Mouse (Mus musculus) megakaryocyte-erythroid progenitor cell, adult 5-6 weeks (primary cell): Measurements from ENCODE around the gene Slc25a10. TPM values are rescaled to one million over a fixed set of nuclear protein-coding genes. Genes with fewer than 3 reads are reported as not detected.
A peak's percentile ranks its signal among the peaks of the same experiment; 100 is the strongest.

Experiments
- ATAC-seq: replicated peaks from 2 replicates; pipeline ENCODE4 v1.8.0; 2016; ENCODE audit warnings: mild to moderate bottlenecking, inconsistent platforms; ENCODE audit not compliant: severe bottlenecking, poor library complexity, low FRiP score, low TSS enrichment
- total RNA-seq, 2 experiments: library from RNA; stranded (forward) in 1 of 2; stranded (reverse) in 1 of 2; fragments of 200-1000, 215-1000 nt in 1 of 2; fragments of >200 nt in 1 of 2; fragmentation: Nextera tagmentation in 1 of 2; gene quantifications; 2 replicates each; pipeline ENCODE4 v1.2.3; 2014 to 2017

Slc25a10 gene
- total RNA-seq, 2 experiments from 2014 or later, result 18.8 to 27.2 TPM

GRCm38 (mm10) chr11:120483448-120483934 is 8.1 kb upstream of the Slc25a10 start:
- ATAC-seq, result no peak

GRCm38 (mm10) chr11:120484265-120484981 is 7.2 kb upstream of the Slc25a10 start, which contains the start of gene Mrpl12:
Mrpl12 (plus strand) TSS chr11:120484613.
- peak; percentile 85 for ATAC-seq

DNA sequence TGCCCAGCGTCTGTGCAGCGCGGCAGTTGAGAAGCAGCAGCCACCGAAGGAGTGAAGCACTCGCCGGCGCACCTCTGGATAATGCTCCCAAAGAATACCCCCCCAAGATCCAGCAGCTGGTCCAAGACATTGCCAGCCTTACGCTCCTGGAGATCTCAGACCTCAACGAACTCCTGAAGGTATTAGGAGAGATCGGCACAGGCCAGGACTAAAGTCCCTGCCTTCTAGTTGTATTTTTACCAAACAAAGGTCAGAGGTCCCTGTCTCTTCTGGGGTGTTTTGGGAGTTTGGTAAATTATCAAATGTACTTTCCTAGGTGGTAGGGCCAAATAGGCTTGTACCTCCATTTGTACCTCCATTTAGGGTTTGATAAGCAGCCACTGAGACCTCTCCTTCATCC is 6.4 kb upstream of the Slc25a10 start:
- ATAC-seq, result no peak

- no peak for ATAC-seq
These were observed 3.1 kb upstream of the Slc25a10 start for GRCm38 (mm10) chr11:120488516-120488915.

DNA sequence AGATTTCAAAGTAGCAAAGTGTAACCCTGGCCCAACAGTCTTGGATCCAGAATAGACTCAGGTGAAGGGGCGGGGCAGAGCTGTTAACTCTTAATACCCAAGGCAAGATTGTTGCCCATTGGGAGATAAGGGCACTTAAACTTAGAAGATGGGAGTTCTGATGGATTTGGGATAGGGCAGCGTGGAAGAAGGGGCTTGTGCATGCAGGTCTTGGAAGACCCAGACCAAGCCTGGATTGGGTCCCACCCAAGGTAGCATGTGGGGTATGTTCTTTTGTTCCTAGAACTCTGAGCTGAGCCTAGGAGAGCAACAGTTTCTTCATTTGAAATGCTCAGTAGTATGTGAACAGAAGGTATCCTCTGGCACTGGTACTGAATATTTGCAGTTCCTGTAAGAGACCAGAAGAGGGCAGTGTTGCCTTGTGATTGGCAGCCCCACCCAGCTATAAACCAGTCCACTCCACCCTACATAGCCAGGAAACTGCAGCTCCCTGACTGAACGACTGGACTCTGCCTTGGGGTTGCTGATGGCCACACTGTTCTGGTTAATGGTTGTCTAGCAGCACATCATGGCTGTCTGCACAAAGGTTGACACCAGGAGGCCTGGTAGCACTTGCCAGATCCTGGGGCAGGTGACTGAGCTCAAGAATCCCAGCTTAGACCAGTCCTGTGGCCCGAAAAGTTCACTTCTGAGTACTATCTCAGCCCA is 2.4 kb upstream of the Slc25a10 start:
- ATAC-seq, result peak; percentile 40

- no peak for ATAC-seq
These were observed 1.2 kb upstream of the Slc25a10 start for GRCm38 (mm10) chr11:120490291-120491046.

DNA sequence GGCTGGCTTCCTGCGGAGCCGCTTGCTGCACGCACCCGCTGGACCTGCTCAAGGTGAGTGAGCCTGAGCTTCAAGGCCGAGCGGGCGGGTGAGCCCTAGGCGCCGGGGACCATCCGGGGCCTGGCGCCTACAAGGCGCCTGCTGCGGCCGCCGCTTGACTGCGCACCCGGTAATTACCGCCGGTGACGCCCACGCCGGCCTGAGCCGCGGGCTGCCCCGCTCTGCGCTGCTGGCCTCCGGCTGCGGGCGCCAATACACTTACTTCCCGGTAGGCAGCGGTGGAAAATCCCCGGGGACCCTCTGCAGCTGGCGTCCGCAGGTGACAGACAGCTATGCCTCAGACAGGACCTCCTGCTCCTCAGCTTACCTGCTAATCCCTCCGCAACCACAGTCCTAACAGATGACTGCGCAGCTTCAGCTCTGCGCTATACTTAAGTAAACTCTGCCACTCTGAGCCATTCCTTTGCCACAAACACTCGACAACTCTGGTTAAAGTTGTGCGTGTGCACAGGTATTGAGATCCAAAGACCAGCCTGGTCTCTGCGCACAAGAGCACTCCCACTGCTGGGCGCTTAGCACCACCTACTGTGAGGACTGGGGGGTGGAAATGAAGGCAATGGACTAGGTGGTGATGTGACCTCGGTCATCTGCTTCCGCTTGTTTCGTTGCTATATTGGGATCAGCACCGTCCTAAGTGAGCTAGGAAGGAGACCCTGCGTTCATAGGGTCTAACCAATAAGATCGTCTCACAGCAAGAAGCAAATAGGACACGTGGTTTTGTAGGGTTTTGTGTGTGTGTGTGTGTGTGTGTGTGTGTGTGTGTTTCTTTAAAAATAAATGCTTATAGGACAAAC is 611 bp downstream of the Slc25a10 start:
- ATAC-seq, result peak; percentile 27; the same call in 1 of the 2 replicates

DNA sequence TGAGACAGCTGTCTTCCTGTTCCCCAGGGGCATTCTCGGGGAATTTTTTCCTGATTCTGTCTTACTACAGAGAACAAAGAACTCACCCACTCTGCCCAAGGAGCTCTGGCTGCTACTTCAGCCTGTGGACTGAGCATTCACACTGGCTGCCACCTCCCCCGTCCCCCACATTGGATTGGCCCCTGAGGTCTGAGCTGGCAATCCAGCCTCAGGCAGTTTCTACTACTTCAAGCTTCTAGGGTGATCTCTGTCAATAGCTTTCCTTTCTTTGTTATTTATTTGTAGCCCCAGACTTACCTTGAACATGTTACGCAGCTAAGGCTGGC is 1.2 kb downstream of the Slc25a10 start:
- no peak for ATAC-seq

DNA sequence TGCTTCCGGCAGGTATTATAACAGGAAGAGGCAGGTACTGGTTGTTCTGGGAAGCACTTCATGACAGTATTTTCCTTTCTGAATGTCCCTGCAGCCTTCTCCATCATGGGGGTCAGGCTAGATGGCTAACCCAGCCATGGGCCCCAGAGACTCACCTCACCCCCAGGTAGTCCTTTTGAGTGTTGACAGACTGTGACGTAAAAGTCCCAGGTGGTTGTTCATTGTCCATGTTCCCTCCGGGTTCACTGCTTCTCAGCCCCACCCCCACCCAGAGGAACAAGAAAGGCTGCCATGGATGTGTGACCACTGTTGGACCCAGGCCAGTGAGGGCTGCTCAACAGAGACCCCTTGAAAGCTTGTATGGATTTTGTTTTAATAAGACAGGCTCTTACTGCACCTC is 1.7 kb downstream of the Slc25a10 start:
- no peak for ATAC-seq

- ATAC-seq, result no peak
These were observed 2.3 kb downstream of the Slc25a10 start for GRCm38 (mm10) chr11:120493911-120494310.

GRCm38 (mm10) chr11:120497436-120497835 is 5.8 kb downstream of the Slc25a10 start:
- ATAC-seq, result no peak

GRCm38 (mm10) chr11:120498226-120498625 is 6.6 kb downstream of the Slc25a10 start:
- no peak for ATAC-seq

- ATAC-seq, result no peak
These were observed 7.3 kb downstream of the Slc25a10 start for GRCm38 (mm10) chr11:120498891-120499290.

DNA sequence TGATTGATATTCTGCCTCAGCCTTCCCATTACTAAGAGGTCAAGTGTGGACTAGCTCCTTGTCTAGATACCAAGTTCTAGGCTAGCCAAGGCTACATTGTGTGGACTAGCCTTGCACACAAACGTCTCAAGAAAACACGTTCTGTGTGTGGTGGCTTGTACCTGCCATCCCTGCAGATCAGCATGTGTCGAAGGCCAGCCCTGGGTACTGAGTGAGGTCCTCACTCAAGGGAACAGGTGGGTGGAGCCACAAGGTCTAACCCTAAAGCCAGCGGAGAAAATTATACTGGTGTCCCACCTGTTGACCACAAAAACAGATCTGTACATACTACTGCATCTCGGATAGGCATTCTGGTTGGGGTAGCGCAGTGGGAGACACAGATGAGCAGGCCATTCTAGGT is 8.3 kb downstream of the Slc25a10 start:
- ATAC-seq, result no peak

GRCm38 (mm10) chr11:120500357-120500756 is 8.7 kb downstream of the Slc25a10 start:
- 0 out of 2 replicates have a peak, but pooled peaks have one; percentile 25 for ATAC-seq

- ATAC-seq, result no peak
These were observed 9.4 kb downstream of the Slc25a10 start for GRCm38 (mm10) chr11:120501018-120501417.

DNA sequence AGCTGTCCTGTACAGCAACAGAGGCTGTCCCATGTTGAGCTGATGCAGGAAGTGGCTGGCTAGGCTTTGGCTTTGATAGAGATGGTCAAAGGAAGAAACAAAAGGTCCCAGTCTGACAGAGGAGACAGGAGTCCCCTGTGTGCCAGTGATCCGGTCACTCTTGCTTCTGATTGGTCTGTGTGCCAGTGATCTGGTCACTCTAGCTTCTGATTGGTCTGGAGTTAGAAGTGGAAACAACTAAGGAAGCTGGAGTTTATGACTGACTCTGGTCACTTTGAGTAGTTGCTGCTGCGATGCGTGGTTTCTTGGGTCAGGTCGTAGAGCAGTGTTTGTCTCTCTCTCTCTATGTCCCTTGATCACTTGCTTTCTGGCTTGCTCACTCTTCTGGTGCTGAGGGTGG is 10.1 kb downstream of the Slc25a10 start:
- ATAC-seq, result no peak

DNA sequence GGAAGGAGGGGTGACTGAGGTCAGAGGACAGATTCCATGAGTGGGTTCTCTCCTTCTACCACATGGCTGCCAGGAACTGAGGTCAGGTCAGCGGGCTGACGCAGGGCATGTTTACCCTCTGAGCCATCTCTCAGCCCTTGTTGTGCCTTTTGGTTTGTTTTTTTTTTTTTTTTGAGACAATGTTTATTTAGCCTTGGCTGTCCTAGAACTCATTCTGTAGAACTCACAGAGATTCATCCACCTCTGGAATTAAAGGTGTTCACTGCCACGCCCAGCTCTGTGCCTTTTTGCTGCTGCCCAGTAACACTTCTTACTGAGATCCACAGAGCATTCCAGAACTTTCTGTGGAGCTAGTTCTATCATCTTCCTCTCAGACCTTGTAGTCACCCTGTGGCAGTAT is 14.0 kb downstream of the Slc25a10 start:
- no peak for ATAC-seq

- ATAC-seq, result no peak
These were observed 15.3 kb downstream of the Slc25a10 start for GRCm38 (mm10) chr11:120506899-120507298.
